ENCODE assay signal across 23 mouse cellular contexts in genomic region chr6:84616586-84616985, GRCm38 (mm10). TPM values are rescaled to one million over a fixed set of nuclear protein-coding genes. Genes with fewer than 3 reads are reported as not detected.
A peak's percentile ranks its signal among the peaks of the same experiment; 100 is the strongest.
DNase-seq lines count a peak whose midpoint lies in the region; ATAC-seq lines count a peak whose summit lies in the region.
"Had no signal": no experiment of that assay in that cellular context is flagged by ENCODE, and none has a peak within 500 bp of the region (broad histone marks: within the 10 kb centered on the region; RNA-seq: fewer than 3 reads in every experiment).

No protein-coding gene starts in this region.

- no peaks in the 10 kb centered on the region for H3K9me3 ChIP-seq in forebrain, embryonic 10.5 days
- H3K9me3 ChIP-seq in forebrain, embryonic 15.5 days, result no peaks in the 10 kb centered on the region
- H3K9me3 ChIP-seq in heart, embryonic 10.5 days, result no peaks in the 10 kb centered on the region
- no peaks in the 10 kb centered on the region for H3K9me3 ChIP-seq in heart, embryonic 12.5 days (replicated peaks)
- no peaks in the 10 kb centered on the region for H3K9me3 ChIP-seq in intestine, embryonic 14.5 days (ENCODE audit: control insufficient read depth, low read length)
- no peaks in the 10 kb centered on the region for H3K9me3 ChIP-seq in intestine, embryonic 16.5 days (ENCODE audit: control insufficient read depth, low read length)
- H3K9me3 ChIP-seq: embryonic facial prominence, embryonic 10.5 days; embryonic facial prominence, embryonic 12.5 days; forebrain, embryonic 12.5 days; G1E had no signal

- H3K9ac ChIP-seq in forebrain, embryonic 15.5 days (replicated peaks), result no peak overlapping the region
- no peak overlapping the region for H3K9ac ChIP-seq in heart, embryonic 12.5 days
- no peak overlapping the region for H3K9ac ChIP-seq in intestine, embryonic 14.5 days (ENCODE audit: low read length)
- no peak overlapping the region for H3K9ac ChIP-seq in intestine, embryonic 16.5 days (ENCODE audit: low read depth, low read length)
- H3K9ac ChIP-seq: embryonic facial prominence, embryonic 12.5 days; forebrain, embryonic 12.5 days; forebrain, postnatal 0 days had no signal

- no peak overlapping the region for H3K4me2 ChIP-seq in forebrain, embryonic 15.5 days (replicated peaks)
- H3K4me2 ChIP-seq in heart, embryonic 12.5 days, result no peak overlapping the region
- H3K4me2 ChIP-seq in intestine, embryonic 14.5 days (ENCODE audit: low read length), result no peak overlapping the region
- H3K4me2 ChIP-seq in intestine, embryonic 16.5 days (ENCODE audit: low read depth, low read length), result no peak overlapping the region
- H3K4me2 ChIP-seq: embryonic facial prominence, embryonic 12.5 days; forebrain, embryonic 12.5 days had no signal

- H3K4me3 ChIP-seq in forebrain, embryonic 10.5 days, result no peak overlapping the region
- H3K4me3 ChIP-seq in forebrain, embryonic 15.5 days, result no peak overlapping the region
- H3K4me3 ChIP-seq in heart, embryonic 10.5 days, result no peak overlapping the region
- H3K4me3 ChIP-seq in heart, embryonic 12.5 days, result no peak overlapping the region
- H3K4me3 ChIP-seq in intestine, embryonic 14.5 days (ENCODE audit: low read depth, low read length), result no peak overlapping the region
- H3K4me3 ChIP-seq in intestine, embryonic 16.5 days (ENCODE audit: low read length), result no peak overlapping the region
- H3K4me3 ChIP-seq: embryonic facial prominence, embryonic 10.5 days; embryonic facial prominence, embryonic 12.5 days; forebrain, embryonic 12.5 days had no signal

- H3K27ac ChIP-seq in forebrain, embryonic 10.5 days, result 0 out of 2 replicates have a peak overlapping the region, but pooled peaks have one; percentile 35
- H3K27ac ChIP-seq in forebrain, embryonic 15.5 days (replicated peaks), result no peak overlapping the region
- no peak overlapping the region for H3K27ac ChIP-seq in heart, embryonic 10.5 days
- no peak overlapping the region for H3K27ac ChIP-seq in heart, embryonic 12.5 days (ENCODE audit: poor library complexity, severe bottlenecking)
- no peak overlapping the region for H3K27ac ChIP-seq in intestine, embryonic 14.5 days (ENCODE audit: low read depth)
- no peak overlapping the region for H3K27ac ChIP-seq in intestine, embryonic 16.5 days (ENCODE audit: low read length)
- H3K27ac ChIP-seq: embryonic facial prominence, embryonic 10.5 days; embryonic facial prominence, embryonic 12.5 days; forebrain, embryonic 12.5 days had no signal

- DNase-seq in forebrain, embryonic 10.5 days (ENCODE audit: extremely low spot score, low spot score), result no peak
- peak; percentile 64 for DNase-seq in heart, embryonic 10.5 days (ENCODE audit: low spot score)
- peak; percentile 40 for DNase-seq in intestine, embryonic 14.5 days (ENCODE audit: low spot score)
- DNase-seq: adrenal gland, adult 8-10 months; adrenal gland, postnatal 14 days; adrenal gland, postnatal 36 days; B cell, adult 2 months; cerebellum, adult 11-12 months; cerebellum, adult 2 months; cerebellum, adult 9-10 months; cerebellum, postnatal 10 days; cerebellum, postnatal 25 days; forebrain, postnatal 0 days had no signal

- H3K36me3 ChIP-seq in forebrain, embryonic 10.5 days (replicated peaks), result peaks cover 3% of the 10 kb centered on the region; the same call in 1 of the 2 replicates
- peaks cover 12% of the 10 kb centered on the region; the same call in 1 of the 2 replicates for H3K36me3 ChIP-seq in forebrain, embryonic 15.5 days
- H3K36me3 ChIP-seq in heart, embryonic 10.5 days, result 0 out of 2 replicates have a peak, but pooled peaks cover 15% of the 10 kb centered on the region
- peaks cover 13% of the 10 kb centered on the region for H3K36me3 ChIP-seq in heart, embryonic 12.5 days
- peaks cover 12% of the 10 kb centered on the region; the same call in 1 of the 2 replicates for H3K36me3 ChIP-seq in intestine, embryonic 14.5 days (ENCODE audit: control insufficient read depth, insufficient read depth, low read length)
- H3K36me3 ChIP-seq in intestine, embryonic 16.5 days (ENCODE audit: control insufficient read depth, insufficient read depth, low read length), result no peaks in the 10 kb centered on the region
- H3K36me3 ChIP-seq: embryonic facial prominence, embryonic 10.5 days; forebrain, embryonic 12.5 days; G1E had no signal

- 86% methylated on average over 1 of the region's 1 CpGs for WGBS in forebrain, embryonic 10.5 days
- WGBS in forebrain, embryonic 15.5 days, result 88% methylated on average over 1 of the region's 1 CpGs
- 75% methylated on average over 1 of the region's 1 CpGs for WGBS in heart, embryonic 10.5 days
- 59% methylated on average over 1 of the region's 1 CpGs for WGBS in heart, embryonic 12.5 days
- 85% methylated on average over 1 of the region's 1 CpGs for WGBS in intestine, embryonic 14.5 days
- WGBS in intestine, embryonic 16.5 days, result 86% methylated on average over 1 of the region's 1 CpGs

- 0 out of 2 replicates have a peak, but pooled peaks cover 8% of the 10 kb centered on the region for H3K4me1 ChIP-seq in forebrain, embryonic 10.5 days
- no peaks in the 10 kb centered on the region for H3K4me1 ChIP-seq in forebrain, embryonic 15.5 days
- H3K4me1 ChIP-seq in heart, embryonic 10.5 days, result no peaks in the 10 kb centered on the region
- H3K4me1 ChIP-seq in heart, embryonic 12.5 days (replicated peaks), result no peaks in the 10 kb centered on the region
- H3K4me1 ChIP-seq in intestine, embryonic 14.5 days (replicated peaks; ENCODE audit: control insufficient read depth, insufficient read depth, low read length), result no peaks in the 10 kb centered on the region
- H3K4me1 ChIP-seq in intestine, embryonic 16.5 days (ENCODE audit: control insufficient read depth, insufficient read depth, low read length), result no peaks in the 10 kb centered on the region
- H3K4me1 ChIP-seq: embryonic facial prominence, embryonic 12.5 days; forebrain, embryonic 12.5 days had no signal

- H3K27me3 ChIP-seq in forebrain, embryonic 10.5 days (ENCODE audit: poor library complexity, severe bottlenecking), result no peaks in the 10 kb centered on the region
- no peaks in the 10 kb centered on the region for H3K27me3 ChIP-seq in forebrain, embryonic 15.5 days
- H3K27me3 ChIP-seq in heart, embryonic 10.5 days (ENCODE audit: insufficient read depth, poor library complexity, severe bottlenecking), result no peaks in the 10 kb centered on the region
- no peaks in the 10 kb centered on the region for H3K27me3 ChIP-seq in heart, embryonic 12.5 days (replicated peaks)
- H3K27me3 ChIP-seq in intestine, embryonic 14.5 days (replicated peaks; ENCODE audit: control insufficient read depth, insufficient read depth, low read length), result no peaks in the 10 kb centered on the region
- no peaks in the 10 kb centered on the region for H3K27me3 ChIP-seq in intestine, embryonic 16.5 days (replicated peaks; ENCODE audit: control insufficient read depth, insufficient read depth, low read length)
- H3K27me3 ChIP-seq: CH12.LX; embryonic facial prominence, embryonic 12.5 days; forebrain, embryonic 12.5 days; Patski had no signal

- ATAC-seq in forebrain, embryonic 15.5 days (replicated peaks), result no peak
- ATAC-seq in heart, embryonic 12.5 days (ENCODE audit: insufficient number of reproducible peaks, low FRiP score), result no peak
- ATAC-seq in intestine, embryonic 14.5 days (replicated peaks; ENCODE audit: low FRiP score, low TSS enrichment, low read depth), result no peak
- ATAC-seq in intestine, embryonic 16.5 days, result no peak
- ATAC-seq: forebrain, embryonic 14.5 days; forebrain, postnatal 0 days; Patski had no signal

RNA-seq across cellular contexts. Expression of gene Cyp26b1, which starts 22.9 kb away (rescaled TPM):
- polyA plus RNA-seq in forebrain, embryonic 10.5 days (2016; fragmentation: Nextera tagmentation; extraction: Ambion mirVana), result 0.90 and 1.2 TPM in 2 replicates
- polyA plus RNA-seq in forebrain, embryonic 15.5 days (2015; fragmentation: Nextera tagmentation; extraction: Ambion mirVana), result 2.9 and 5.1 TPM in 2 replicates
- 2.3 and 2.7 TPM in 2 replicates for polyA plus RNA-seq in heart, embryonic 10.5 days (2016; fragmentation: Nextera tagmentation; extraction: Ambion mirVana)
- 2.9 and 3.8 TPM in 2 replicates for polyA plus RNA-seq in heart, embryonic 12.5 days (2016; fragmentation: Nextera tagmentation; extraction: Ambion mirVana)
- polyA plus RNA-seq in intestine, embryonic 14.5 days (2014; fragmentation: Nextera tagmentation; extraction: Ambion mirVana), result 2.1 and 2.7 TPM in 2 replicates
- polyA plus RNA-seq in intestine, embryonic 16.5 days (2015; fragmentation: Nextera tagmentation; extraction: Ambion mirVana), result 1.5 and 1.8 TPM in 2 replicates
